ENCODE assay signal across 15 mouse cellular contexts in the genomic region with DNA sequence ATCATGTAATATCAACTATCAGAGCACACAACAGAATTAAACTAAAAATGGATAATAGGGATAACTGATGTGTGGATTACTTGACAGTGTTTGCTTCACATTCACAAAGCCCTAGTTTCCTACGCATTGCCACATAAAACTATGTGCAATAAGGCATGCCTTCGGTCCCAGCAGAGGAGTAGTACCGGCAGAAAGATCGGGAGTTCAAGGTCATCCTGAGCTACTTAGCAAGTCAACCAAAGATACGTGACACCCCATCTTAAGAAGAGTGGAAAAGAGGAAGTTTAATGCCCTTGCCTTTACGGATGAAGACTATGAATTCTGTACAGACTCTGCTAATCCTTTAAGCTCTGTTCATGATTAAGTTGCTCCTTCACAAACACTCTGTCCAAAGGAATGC.
"Had no signal": no experiment of that assay in that cellular context is flagged by ENCODE, and none has a peak within 500 bp of the region (broad histone marks: within the 10 kb centered on the region; RNA-seq: fewer than 3 reads in every experiment).

No protein-coding gene starts in this region.

- H3K9me3 ChIP-seq: midbrain, embryonic 10.5 days; midbrain, embryonic 13.5 days; neural tube, embryonic 12.5 days had no signal

- H3K9ac ChIP-seq: liver, embryonic 14.5 days; lung, embryonic 14.5 days; midbrain, embryonic 13.5 days; neural tube, embryonic 12.5 days had no signal

- ATAC-seq: midbrain, embryonic 13.5 days; midbrain, embryonic 16.5 days had no signal

- H3K4me3 ChIP-seq: midbrain, embryonic 10.5 days; midbrain, embryonic 13.5 days; neural tube, embryonic 12.5 days had no signal

- H3K4me1 ChIP-seq: neural tube, embryonic 12.5 days had no signal

- H3K27me3 ChIP-seq: midbrain, embryonic 13.5 days; neural tube, embryonic 12.5 days had no signal

- H3K36me3 ChIP-seq: midbrain, embryonic 10.5 days; midbrain, embryonic 13.5 days; neural tube, embryonic 12.5 days had no signal

- DNase-seq: lung, adult 18-20 months; lung, embryonic 14.5 days; lung, postnatal 10 days; lung, postnatal 4 days; right cerebral cortex, postnatal 25 days; right cerebral cortex, postnatal 4 days; spleen, adult 18-20 months; thymus, adult 18-20 months; thymus, postnatal 14 days; thymus, postnatal 4 days had no signal

- H3K27ac ChIP-seq: liver, embryonic 14.5 days; midbrain, embryonic 10.5 days; midbrain, embryonic 13.5 days; neural tube, embryonic 12.5 days had no signal

- H3K4me2 ChIP-seq: lung, embryonic 14.5 days; midbrain, embryonic 13.5 days; neural tube, embryonic 12.5 days had no signal
